Mouse (Mus musculus): ENCODE measurements around the gene Rngtt. TPM values are rescaled to one million over a fixed set of nuclear protein-coding genes. Genes with fewer than 3 reads are reported as not detected.

Gene Rngtt
- polyA plus RNA-seq, 1 experiment = 15.0 TPM

DNA sequence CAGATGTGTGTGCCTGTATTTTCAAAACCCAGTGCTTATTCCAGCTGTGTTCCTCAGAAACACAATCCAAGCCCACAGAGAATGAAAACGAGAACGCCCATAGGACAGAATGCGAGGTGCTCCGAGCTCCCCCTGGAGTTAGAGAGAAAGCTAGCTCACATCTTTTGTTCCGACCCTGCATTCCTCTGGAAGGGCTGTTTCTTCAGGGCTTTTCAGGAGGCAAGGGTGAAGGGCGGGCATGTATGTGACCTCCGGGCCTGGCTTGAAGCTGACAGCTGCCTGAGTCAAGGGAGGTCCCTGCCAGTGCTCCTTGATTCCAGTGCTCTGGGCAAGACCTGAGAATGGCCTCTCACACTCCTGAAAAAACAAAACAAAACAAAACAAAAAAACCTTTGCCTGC, 216.0 kb downstream of the Rngtt start:
- TF ChIP-seq CTCF (IDR thresholded peaks at IDR 0.05; ENCODE audit: borderline replicate concordance, extremely low read depth, insufficient read depth, insufficient read length) = peak; percentile 11; the same call in 1 of the 2 replicates
- TF ChIP-seq POLR2A (IDR thresholded peaks at IDR 0.05; ENCODE audit: borderline replicate concordance, extremely low read depth, insufficient read depth, insufficient read length, poor library complexity, severe bottlenecking) = no peak
- peak; percentile 58 for DNase-seq (ENCODE audit: low read depth)

- peak; percentile 93 for DNase-seq (ENCODE audit: low read depth)
- no peak for TF ChIP-seq CTCF (IDR thresholded peaks at IDR 0.05; ENCODE audit: borderline replicate concordance, extremely low read depth, insufficient read depth, insufficient read length)
- no peak for TF ChIP-seq POLR2A (IDR thresholded peaks at IDR 0.05; ENCODE audit: borderline replicate concordance, extremely low read depth, insufficient read depth, insufficient read length, poor library complexity, severe bottlenecking)
Measured at GRCm38 (mm10) chr4:33526675-33527074, 216.6 kb downstream of the Rngtt start.

- no peak for DNase-seq (ENCODE audit: low read depth)
- no peak for TF ChIP-seq POLR2A (IDR thresholded peaks at IDR 0.05; ENCODE audit: borderline replicate concordance, extremely low read depth, insufficient read depth, insufficient read length, poor library complexity, severe bottlenecking)
- no peak for TF ChIP-seq CTCF (IDR thresholded peaks at IDR 0.05; ENCODE audit: borderline replicate concordance, extremely low read depth, insufficient read depth, insufficient read length)
Measured at GRCm38 (mm10) chr4:33532596-33532995, 222.5 kb downstream of the Rngtt start.

DNA sequence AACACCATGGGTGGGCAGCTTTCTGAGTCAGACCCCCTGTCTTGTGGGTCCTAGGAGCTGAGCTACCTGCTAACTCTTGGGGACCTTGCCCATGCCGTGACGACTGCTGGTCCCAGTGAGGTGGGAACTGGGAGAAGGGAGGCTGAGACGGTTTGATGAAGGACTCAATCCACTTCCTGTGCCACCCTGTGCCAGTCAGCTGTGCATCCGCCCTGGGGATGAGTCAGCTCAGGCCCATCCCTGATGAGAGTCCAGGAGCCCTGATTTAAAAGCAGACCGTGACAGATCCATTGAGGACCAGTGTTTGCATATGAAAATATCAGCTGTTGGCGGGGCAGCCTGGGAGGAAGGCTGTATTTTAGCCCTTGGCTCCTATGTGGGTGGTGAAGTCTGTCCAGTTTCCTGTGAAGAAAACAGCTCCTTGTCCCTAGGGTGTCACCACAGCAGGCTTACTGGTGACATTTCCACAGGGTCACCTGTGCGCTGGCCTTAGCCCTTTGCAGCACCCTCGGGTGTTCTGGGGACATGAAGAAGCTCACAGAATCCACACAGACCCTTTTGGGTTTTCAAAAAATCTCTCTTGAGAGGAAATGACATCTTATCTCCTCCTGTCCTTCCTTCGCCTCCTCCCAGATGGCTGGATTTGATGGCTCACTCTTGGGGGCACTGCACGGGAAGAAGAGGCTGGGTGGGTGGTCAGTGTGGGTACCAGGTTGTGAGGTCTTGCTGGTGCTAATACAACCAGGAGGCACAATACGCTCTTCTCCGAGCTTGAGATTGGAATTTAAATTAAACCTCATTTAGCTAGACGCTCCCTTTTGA, 234.9 kb downstream of the Rngtt start:
- no peak for DNase-seq (ENCODE audit: low read depth)
- TF ChIP-seq CTCF (IDR thresholded peaks at IDR 0.05; ENCODE audit: borderline replicate concordance, extremely low read depth, insufficient read depth, insufficient read length) (no peak), POLR2A (IDR thresholded peaks at IDR 0.05; ENCODE audit: borderline replicate concordance, extremely low read depth, insufficient read depth, insufficient read length, poor library complexity, severe bottlenecking) (no peak)

DNA sequence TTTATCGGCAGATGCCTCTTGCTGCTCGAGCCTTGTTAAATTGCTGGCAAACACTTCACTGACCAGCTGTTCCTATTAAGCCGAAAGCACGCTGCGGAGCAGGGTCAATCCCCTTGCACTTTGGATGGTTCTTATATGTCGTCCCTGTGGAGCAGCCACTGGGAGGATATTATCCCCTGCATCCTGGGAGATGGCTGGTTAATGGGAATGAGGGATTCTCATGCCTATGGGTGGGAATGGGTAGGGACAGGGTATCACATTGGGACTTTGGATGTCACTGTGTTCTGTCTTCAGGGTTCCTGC, 235.4 kb downstream of the Rngtt start:
- peak; percentile 88 for DNase-seq (ENCODE audit: low read depth)
- TF ChIP-seq POLR2A (IDR thresholded peaks at IDR 0.05; ENCODE audit: borderline replicate concordance, extremely low read depth, insufficient read depth, insufficient read length, poor library complexity, severe bottlenecking) (no peak), CTCF (IDR thresholded peaks at IDR 0.05; ENCODE audit: borderline replicate concordance, extremely low read depth, insufficient read depth, insufficient read length) (no peak)

GRCm38 (mm10) chr4:33546278-33546677, 236.2 kb downstream of the Rngtt start:
- no peak for DNase-seq (ENCODE audit: low read depth)
- no peak for TF ChIP-seq CTCF (IDR thresholded peaks at IDR 0.05; ENCODE audit: borderline replicate concordance, extremely low read depth, insufficient read depth, insufficient read length)
- TF ChIP-seq POLR2A (IDR thresholded peaks at IDR 0.05; ENCODE audit: borderline replicate concordance, extremely low read depth, insufficient read depth, insufficient read length, poor library complexity, severe bottlenecking) = no peak

DNA sequence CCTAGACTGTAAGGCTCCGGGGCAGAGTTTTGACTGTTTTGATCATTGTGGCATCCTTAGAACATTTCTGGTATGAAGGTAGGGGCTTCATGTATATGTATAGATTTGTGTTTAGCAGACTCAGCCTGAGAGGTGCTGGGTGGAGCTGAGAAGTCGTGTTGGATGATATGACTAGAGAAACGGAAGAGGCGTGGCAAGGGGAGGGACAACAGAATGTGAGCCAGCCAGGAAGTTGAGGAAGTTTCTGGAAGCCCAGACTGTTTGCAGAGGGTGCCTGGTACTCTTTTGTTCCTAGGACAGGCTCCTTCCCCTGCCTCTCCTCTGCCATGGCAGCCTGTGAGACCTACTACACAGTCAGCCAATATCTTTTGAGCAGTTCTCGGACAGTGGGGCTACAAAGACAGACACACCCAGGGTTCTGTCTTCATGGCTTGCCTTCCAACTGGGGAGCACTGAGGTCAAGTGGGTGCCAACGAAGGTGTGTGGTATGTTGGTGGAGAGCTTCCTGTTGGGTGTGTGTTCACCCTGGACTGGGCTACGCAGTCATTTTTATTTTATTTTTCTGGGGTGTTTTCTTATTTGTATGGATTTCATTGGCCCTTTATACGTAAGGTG, 237.3 kb downstream of the Rngtt start:
- no peak for DNase-seq (ENCODE audit: low read depth)
- TF ChIP-seq CTCF (IDR thresholded peaks at IDR 0.05; ENCODE audit: borderline replicate concordance, extremely low read depth, insufficient read depth, insufficient read length) (no peak), POLR2A (IDR thresholded peaks at IDR 0.05; ENCODE audit: borderline replicate concordance, extremely low read depth, insufficient read depth, insufficient read length, poor library complexity, severe bottlenecking) (no peak)

GRCm38 (mm10) chr4:33549606-33550005, 239.5 kb downstream of the Rngtt start:
- TF ChIP-seq POLR2A (IDR thresholded peaks at IDR 0.05; ENCODE audit: borderline replicate concordance, extremely low read depth, insufficient read depth, insufficient read length, poor library complexity, severe bottlenecking) = no peak
- TF ChIP-seq CTCF (IDR thresholded peaks at IDR 0.05; ENCODE audit: borderline replicate concordance, extremely low read depth, insufficient read depth, insufficient read length) = no peak

More at GRCm38 (mm10) chr4:33549606-33550005, 239.5 kb downstream of the Rngtt start:
- DNase-seq (ENCODE audit: low read depth) = peak; percentile 78

Other genes with a start within 250 kb of the Rngtt start
- gene Gabrr2, start 247.3 kb upstream of the Rngtt start, polyA plus RNA-seq (2012; rRNA removed) = 0.59 and 0.98 TPM in 2 replicates
- gene Gabrr1, start 177.8 kb upstream of the Rngtt start, polyA plus RNA-seq (2012; rRNA removed) = 0.27 and 0.35 TPM in 2 replicates
- gene Pm20d2, start 120.6 kb upstream of the Rngtt start, polyA plus RNA-seq (2012; rRNA removed) = 3.4 and 4.0 TPM in 2 replicates
- 22.0 and 34.0 TPM in 2 replicates for gene Srsf12, start 101.3 kb upstream of the Rngtt start, polyA plus RNA-seq (2012; rRNA removed)
- gene Pnrc1, start 20.1 kb upstream of the Rngtt start, polyA plus RNA-seq (2012; rRNA removed) = 54.0 and 61.3 TPM in 2 replicates

Measured in brain, embryonic 14.5 days (tissue).